In the genomic region with DNA sequence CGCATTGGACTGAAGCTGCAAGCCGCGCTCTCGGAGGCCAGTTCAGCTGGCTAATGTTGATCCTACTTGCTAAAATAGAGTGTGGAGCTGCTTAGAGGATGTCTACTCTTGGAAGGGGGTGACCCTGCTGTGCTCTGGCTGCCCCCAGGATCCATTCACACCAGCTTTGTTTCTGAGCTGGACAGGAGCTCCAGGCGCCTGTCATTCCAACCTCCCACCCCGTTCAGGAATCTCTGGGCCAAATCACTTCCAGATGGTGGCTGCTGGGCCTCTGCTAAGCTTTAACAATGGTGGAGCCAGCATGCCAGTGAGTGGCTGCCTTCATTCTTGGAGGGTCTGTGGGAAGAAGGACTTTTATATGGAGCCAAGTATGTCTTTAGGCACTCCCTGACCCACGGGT, we compare ENCODE assay signal across 9 mouse cellular contexts. TPM values are rescaled to one million over a fixed set of nuclear protein-coding genes. Genes with fewer than 3 reads are reported as not detected.
DNase-seq lines count a peak whose midpoint lies in the region; TF ChIP-seq lines count a peak whose summit lies in the region.
"Had no signal": no experiment of that assay in that cellular context is flagged by ENCODE, and none has a peak within 500 bp of the region (broad histone marks: within the 10 kb centered on the region; RNA-seq: fewer than 3 reads in every experiment).

No protein-coding gene starts in this region.

- TF ChIP-seq POLR2A in cerebellum, adult 2 months (IDR thresholded peaks at IDR 0.05; ENCODE audit: borderline replicate concordance, insufficient read depth, low read length): no peak

- peak; percentile 20 for DNase-seq in left cerebral cortex, postnatal 4 days
- DNase-seq in left cerebral cortex, adult 9 months (ENCODE audit: low spot score in 2 of 2): no peak
- peak; percentile 89 for DNase-seq in embryo, embryonic 10 days (ENCODE audit: low spot score)
- peak; percentile 39 to 54 for DNase-seq in gastrocnemius, postnatal 36 days
- DNase-seq in mesoderm, embryonic 11.5 days (ENCODE audit: low read depth, low spot score): peak; percentile 87
- DNase-seq in layer of hippocampus, adult 11-12 months (ENCODE audit: low spot score): no peak
- no peak for DNase-seq in right cerebral cortex, adult 18-20 months
- no peak for DNase-seq in cerebellum, adult 2 months

- H3K4me1 ChIP-seq in cerebellum, adult 2 months (ENCODE audit: control insufficient read depth, insufficient read depth, low read length): peaks cover 18% of the 10 kb centered on the region

- H3K27ac ChIP-seq in cerebellum, adult 2 months (ENCODE audit: insufficient read depth, low read length): no peak overlapping the region

- intact Hi-C loops in left cerebral cortex, postnatal 4 days (cut with DNase I): no loop called here
- intact Hi-C loops in gastrocnemius, postnatal 36 days (cut with DNase I): no loop called here

- H3K4me3 ChIP-seq in cerebellum, adult 2 months (replicated peaks; ENCODE audit: insufficient read depth, low read depth, low read length): no peak overlapping the region

- WGBS in cerebellum, adult 2 months: 73% methylated on average over 7 of the region's 7 CpGs

- TF ChIP-seq CTCF in cerebellum, adult 2 months (IDR thresholded peaks at IDR 0.05; ENCODE audit: borderline replicate concordance, insufficient read depth, low read depth, low read length): no peak

- H3K27me3 ChIP-seq in cerebellum, adult 2 months (ENCODE audit: control insufficient read depth, insufficient read depth, low read length): no peaks in the 10 kb centered on the region

RNA-seq across cellular contexts. Expression of a gene that starts 4.9 kb away (rescaled TPM):
- total RNA-seq in left cerebral cortex, postnatal 4 days (2021): 10 to 100 TPM; 36.3 to 44.4 TPM
- 1 to 10 TPM; 6.7 to 7.2 TPM for total RNA-seq in gastrocnemius, postnatal 36 days (2021)
- 32.7 and 33.0 TPM in 2 replicates for polyA plus RNA-seq in cerebellum, adult 2 months (2012; rRNA removed)

RNA-seq across cellular contexts. Expression of a gene that starts 31.3 kb away (rescaled TPM):
- not detected for total RNA-seq in left cerebral cortex, postnatal 4 days (2021)
- total RNA-seq in gastrocnemius, postnatal 36 days (2021): not detected
- not detected in 2 replicates for polyA plus RNA-seq in cerebellum, adult 2 months (2012; rRNA removed)
- total RNA-seq: MEL had no signal

Comparison
In these comparisons a context has a peak if more than half of its experiments do, and no peak if none do; other contexts are left out.
1. DNase-seq: peak in left cerebral cortex, postnatal 4 days (single experiment), embryo, embryonic 10 days (single experiment), gastrocnemius, postnatal 36 days (2 of 2) and mesoderm, embryonic 11.5 days (single experiment); none in left cerebral cortex, adult 9 months (0 of 2), layer of hippocampus, adult 11-12 months (single experiment), right cerebral cortex, adult 18-20 months (single experiment) and cerebellum, adult 2 months (0 of 2).
2. RNA of a gene that starts 4.9 kb away (total RNA-seq): 36.3 to 44.4 TPM in left cerebral cortex, postnatal 4 days; 6.7 to 7.2 TPM in gastrocnemius, postnatal 36 days; every median in the first group is over 4 times any median in the second.